Mouse (Mus musculus) forelimb bud, embryonic 11.5 days (tissue): ENCODE results near the gene Fggy.

Experiments
- DNase-seq: peaks from one replicate; pipeline ENCODE4 v3.0.0-alpha.2; 2012; ENCODE audit warnings: low read depth, low spot score

Gene Fggy

DNA sequence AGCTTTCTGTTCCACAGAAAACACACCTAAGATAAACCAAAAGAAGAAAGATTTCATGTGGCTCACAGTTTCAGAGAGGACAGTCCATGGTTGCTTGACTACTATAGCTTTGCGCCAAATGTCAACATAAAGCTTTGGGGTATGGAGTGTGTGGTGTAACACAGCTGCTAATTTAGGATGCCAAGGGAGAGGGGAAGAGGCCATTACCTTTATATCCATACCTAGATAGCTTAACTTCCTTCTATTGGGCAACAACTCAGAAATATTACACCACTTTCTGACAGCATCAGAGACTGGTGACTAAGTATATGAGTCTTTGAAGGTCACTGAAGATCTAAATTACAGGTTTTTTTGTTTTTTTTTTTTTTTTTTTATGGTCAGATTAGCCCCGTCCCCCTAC, 169.1 kb downstream of the Fggy start:
- DNase-seq = no peak

DNA sequence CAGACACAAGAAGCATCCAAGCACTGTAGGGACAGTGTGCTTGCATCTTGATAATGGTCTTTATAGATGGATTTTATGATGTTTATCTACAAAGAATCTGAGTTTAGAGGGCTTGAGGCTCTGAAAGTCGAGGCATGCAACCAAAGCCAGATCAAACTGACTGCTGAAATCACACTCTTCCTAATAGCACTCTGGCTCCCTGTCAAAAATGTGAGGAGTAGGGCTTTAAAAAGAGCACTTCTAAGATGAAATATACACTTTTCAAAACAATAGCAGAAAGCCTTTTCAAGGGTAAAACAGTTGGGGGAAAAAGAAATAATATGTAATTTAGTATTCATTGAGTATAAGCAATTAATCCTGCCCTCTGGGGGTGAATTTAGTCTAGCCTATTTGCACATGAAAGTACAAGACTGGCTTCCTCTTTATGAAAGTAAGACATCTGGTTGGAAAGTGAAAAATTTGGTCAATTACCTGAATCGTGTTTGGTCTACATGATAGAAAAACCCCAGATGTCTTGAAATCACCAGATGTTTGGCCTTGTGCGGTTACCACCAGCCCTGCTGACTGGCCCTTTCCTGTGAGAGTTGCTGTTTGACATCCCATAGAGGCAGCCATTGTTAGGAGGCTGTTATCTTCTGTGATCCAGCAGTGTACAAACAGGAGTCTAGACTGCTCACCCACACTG, 172.0 kb downstream of the Fggy start:
- DNase-seq = no peak

DNA sequence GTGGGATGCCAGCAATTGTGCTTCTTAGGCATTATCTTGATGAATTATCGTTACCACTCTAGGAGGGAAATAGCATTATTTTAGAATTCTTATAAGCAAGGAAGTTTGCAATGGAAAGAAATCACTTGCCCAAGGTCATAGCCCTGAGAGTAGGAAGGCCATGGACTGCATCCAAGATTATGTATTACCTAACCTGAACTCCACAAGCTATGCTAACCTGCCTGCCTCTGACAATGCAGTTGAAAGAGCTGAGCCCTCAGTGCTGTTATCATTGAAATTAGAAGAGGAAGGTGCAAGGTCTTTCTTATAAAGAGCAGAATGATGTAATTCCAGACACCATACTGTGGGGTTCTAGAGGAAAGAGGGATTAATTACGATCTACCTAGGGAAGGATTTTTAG, 173.8 kb downstream of the Fggy start:
- no peak for DNase-seq

DNA sequence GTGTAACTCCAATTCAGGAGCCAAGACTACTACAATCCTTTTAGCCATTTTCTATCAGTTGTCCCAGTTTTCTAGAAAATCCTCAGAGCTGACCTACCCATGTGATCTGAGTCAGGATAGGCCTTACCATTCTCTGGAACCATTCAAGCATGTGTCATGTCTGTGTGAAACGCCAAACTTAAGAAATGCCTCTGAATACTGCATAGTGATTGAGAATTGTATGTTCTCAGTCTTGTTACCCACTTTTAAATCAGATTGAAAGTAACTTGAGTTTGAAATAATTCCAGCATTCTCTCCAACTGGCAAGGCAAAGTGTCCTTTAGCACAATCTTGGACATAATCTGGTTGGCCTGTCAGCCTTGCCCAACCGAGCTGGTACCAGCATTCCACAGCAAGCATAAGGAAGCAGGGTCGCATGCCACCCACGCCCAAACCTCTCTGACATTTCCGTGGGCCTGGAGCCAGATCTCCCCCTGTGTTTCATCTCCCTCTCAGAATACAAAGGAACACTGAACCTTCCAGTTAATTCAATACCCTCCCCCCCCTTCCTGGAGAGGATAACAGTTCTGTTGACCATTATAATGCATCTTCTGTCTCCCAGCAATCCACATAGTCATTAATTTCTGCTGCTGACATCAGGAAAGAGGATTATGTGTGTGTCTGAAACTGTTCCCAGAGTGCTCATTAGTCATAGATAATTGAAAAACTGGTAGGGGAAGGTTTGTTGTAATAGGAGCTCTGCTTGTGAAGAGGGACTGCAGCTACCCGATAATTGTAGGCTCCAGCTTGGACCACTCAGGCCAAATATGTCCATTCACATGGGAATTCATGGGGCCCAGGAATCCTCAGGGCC, 176.3 kb downstream of the Fggy start:
- DNase-seq = no peak

DNA sequence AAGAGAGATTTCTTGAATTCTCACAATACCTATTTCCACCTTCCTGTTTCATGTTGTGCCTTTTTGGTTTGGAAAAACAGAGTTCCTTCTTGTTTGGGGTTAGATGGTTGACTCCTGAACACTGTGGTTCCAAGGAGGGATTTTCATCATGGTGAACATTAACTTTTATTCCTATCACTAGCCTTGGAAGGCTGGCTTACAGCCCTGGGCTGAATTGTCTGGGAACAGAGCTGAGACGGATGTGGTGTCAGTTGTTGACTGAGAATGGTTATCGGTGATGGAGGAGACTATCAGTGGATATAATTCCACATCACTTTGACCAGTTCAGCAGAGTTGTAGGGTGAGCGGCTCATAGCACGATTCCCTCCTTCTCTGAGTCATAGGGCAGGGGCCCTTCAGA, 178.7 kb downstream of the Fggy start:
- DNase-seq = no peak

DNA sequence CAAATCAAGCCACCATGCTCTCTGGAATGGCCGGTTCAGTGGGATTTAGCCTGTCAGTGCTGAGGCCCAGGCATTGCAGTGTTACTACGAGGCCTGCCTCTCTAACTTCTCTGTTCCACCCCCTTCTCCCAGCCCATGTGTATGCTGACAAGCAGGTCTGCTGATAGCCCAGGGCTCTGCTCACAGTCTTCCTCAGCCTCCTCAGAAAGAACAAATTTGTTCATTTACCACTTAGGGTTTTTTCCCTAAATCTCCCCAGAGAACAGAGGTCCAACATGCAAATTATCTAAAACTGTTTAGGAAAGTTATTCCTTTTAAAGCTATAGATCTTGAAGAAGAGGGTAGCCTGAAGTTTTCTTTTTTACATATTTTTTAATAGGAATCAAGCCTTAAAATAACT, 179.4 kb downstream of the Fggy start:
- no peak for DNase-seq

DNA sequence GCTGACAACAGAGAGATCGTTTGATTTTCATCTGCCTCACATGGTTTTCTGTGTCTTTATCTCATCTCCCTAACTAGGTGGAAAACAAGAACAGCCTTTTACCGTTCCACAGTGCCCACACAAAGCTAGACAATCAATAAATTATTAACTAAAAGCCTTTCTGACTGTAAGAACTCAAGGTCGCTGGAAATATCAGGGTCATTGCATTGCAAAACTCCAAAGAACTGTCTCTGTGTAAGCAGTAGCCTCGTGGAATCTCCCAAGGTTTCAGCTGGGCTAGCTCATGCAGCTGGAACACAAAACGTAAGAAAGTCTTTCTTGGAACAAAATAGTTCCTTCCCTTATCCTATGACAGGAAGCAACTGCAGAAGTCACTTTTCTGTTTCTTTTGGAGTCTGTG, 180.9 kb downstream of the Fggy start:
- no peak for DNase-seq

DNA sequence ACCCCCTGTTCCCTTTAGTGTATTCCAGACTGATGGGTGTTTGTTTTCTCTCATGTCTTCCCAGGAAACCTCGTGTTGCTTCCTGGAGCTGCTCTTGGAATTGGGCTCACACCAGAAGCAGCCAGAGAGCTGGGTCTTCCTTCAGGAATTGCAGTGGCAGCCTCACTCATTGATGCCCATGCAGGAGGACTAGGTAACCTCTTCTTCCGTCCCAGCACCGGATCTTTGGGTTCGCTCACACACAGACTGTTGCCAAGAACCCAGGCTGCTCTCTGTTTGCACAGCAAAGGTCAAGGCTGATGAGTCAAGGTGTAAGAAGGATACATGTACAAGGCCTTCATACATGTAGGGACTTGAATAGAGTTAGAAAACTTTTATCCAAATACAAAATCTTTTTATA, 181.4 kb downstream of the Fggy start:
- no peak for DNase-seq

DNA sequence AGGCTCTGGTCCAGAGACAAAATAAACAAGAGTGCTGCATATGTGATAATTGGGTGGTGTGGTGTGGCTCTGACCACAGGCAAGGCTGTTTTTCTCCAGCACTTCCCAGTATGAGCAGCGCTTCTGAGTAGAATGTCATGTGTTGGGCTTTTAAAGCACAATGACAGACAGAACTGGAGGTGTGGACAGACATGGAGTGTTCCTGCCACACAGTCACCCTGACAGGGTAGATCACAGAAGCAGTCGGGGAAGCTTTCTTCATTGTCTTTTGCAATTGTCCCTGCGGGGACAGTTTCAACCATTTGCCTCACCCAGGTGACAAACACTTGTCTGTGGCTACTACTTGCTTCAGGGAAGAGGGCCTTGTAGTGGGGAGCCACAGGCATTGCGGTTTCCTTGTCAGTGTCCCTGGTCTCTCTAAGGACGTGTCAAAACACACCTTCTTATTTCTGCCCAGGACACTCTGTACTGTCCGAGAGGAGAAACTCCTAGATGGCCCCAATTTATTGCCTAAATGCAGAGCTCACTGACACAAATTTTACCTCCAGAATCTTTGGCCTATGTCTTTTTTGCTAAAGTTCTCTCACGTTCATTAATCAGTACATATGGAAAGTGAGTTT, 183.9 kb downstream of the Fggy start:
- DNase-seq = no peak

DNA sequence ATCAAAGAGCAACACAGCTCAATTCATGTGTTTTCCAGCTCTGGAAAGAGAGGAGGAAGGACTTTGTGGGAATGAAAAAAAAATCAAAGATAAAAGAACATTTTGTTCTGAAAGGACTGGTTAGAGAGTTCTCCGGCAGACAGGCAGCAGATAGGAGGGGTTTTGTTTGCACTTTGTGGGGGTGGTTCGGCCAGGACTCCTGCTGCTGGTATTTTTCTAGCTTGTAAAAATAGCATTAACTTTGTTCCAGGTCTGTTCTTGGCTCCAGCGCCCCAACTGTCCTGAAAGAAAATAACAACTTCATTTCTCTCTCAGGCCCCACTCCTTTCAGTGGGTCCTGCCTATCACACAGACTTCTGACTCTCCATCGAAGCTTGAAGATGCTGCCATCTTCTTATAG, 185.7 kb downstream of the Fggy start:
- DNase-seq = no peak

DNA sequence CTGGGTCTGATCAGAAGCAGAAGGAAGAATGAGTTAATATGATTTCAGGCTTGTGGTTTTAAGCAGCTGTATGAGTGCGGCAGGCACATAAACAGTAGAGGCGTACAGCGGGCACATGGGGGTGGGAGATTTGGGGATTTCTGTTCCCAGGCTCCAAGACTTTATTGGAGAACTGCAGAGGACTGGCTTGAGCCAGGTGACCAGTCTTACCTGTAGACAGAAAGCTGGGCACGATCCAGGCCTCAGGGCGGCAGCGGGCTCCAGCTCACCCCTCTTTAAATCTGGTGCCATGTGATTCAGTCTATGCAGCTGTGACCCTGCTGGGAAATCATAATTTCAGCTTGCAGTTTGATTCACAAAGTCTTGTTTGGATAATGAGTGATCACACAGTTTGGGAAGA, 189.6 kb downstream of the Fggy start:
- DNase-seq = no peak

DNA sequence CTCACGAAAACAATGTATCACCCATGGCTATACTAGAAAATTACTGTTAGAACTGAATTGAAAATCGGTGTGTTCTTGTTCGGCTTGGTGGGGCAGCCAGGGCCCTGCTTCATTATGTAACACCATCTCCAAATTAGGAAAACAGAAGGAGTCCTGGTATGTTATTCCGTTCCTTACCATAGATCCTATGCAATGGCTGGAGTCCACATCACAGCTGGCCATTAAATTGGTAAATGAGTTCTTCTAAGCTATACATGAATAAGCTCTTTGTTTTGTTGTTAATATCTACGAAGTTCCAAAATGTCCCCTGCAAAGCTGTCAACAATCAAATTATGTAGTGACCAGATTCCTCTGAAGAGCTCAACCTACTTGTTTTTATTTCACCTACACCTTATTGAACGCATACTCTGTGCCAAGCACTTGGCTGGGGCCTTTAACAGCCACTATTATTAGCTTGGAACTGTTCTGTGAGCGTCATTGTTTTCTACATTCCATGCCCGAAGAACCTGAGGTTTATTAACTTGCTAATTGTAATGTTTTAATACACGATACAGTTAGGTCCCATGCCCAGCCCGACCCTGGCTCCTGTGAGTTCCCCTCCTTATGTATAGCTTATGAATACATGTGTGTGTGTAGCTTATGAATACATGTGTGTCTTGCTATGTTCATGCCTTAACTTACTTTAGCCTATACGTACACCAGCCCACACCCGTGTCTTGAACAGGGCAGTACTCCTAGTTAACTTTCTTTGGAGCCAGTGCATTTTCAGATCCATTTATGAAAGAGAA, 190.3 kb downstream of the Fggy start:
- DNase-seq = peak; percentile 48

DNA sequence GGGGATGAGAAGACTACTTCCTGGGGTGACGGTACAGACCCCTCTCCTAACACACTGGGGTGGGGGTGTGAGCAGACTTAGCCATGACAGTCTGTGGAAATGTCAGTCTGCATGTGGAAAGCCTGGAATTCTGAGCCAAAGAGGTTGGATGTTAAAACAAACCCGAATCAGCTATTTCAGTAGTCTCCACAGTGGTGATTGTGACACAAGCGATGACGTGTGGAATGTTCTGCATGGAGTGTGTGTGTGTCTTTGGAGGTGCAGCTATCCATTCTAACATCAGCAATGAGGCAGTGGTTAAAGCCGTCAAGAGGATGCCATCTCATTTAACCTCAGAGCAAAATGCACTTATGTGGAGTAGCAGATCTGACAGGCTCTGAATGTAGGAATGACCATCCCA, 192.9 kb downstream of the Fggy start:
- no peak for DNase-seq

DNA sequence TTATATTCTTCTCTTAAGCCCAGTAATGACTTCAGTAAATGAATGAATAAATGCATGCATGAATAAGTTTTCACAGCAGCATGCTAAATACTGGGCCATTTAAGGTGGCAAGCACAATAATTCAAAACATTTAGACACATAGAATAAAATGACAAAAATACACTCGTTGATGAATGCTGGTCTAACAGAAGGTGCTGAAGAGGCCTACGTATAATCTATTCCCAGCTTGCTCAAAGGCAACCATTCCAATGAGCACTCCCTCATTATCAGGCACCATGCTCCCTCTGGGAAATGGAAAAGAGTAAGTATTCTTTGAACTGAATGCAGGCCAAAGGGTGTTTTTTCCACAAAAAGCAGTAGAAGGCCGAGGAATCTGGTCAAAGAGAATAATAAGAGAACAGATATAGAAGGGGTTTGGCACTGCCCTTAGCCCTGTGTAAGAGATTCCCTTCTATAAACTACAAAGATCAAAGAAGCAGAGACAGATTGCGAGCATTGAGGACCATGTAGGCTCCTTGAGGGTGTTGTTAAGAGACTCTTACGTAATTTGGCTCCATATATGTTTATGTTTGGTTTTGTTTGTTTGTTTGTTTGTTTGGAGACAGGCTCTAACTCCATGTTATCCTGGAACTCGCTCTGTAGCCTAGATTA, 195.4 kb downstream of the Fggy start:
- no peak for DNase-seq

DNA sequence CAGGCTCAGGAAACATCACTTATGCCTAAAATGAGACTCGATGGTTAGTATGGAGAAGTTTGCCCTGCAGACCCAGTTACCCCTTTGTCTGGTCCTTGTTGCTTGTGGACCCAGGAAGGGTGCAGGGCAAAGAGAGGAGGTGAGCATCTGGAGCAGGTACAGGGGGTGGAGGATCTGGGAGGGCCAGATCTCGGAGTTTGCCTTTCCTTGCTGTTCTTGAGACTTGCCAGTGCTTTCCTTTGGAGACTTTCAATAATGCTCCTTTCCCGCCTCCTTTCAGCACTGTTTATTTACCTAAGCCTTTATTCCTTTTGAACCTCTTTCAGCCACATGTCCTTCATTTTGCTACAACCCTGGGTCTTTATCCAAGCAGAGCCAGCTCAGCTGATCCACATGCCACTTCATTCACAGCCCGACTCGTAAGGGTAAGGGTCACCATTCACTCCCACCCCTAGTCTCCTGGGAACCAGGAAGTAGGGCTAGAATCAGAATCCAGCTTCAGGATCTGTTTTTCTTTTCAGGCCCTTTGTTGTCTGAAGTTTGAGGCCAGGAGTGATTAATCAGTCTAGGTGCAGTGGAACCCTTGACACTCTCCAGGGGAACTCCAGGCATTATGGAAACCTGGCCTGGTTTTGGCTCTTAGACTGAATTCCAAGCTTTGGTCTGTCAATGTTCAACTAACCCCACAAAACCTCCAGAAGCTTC, 201.9 kb downstream of the Fggy start:
- peak; percentile 62 for DNase-seq

DNA sequence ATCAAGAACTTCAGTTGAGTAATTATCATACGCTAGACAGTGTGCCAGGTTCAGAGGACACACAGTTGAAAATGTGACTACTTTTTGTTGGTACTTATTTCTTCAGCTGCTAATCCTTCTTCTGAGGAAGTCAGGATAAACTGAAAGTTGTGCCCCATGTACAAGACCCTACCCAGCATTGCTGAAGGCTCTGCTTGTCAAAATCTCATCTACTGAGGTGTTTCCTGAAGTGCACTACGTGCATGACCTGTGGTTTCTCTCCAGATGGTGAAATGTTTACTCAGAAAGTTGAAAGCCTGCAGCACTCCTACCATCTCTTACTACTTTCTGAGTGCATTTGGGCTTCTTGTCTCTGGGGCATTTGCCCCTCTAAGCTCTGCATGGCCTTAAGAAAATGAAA, 208.1 kb downstream of the Fggy start:
- DNase-seq = no peak

DNA sequence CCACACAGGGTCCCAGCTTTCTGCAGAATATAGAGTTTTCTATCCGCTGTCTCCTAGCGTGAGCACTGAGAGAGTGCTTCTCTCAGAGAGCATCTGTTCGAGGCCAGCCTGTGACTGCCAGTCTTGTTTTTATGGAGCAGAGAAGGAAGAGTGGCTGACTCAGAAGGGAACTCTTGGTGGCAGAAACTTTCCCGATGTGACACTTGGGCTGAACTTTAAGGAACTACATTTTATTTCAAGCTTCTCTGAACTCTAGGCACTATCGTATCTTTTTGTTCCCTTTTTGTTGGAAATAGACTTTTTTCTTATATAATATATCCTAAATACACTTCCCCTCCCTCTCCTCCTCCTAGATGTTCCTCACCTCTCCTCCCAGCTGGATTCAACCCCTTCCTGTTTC, 213.2 kb downstream of the Fggy start:
- no peak for DNase-seq

DNA sequence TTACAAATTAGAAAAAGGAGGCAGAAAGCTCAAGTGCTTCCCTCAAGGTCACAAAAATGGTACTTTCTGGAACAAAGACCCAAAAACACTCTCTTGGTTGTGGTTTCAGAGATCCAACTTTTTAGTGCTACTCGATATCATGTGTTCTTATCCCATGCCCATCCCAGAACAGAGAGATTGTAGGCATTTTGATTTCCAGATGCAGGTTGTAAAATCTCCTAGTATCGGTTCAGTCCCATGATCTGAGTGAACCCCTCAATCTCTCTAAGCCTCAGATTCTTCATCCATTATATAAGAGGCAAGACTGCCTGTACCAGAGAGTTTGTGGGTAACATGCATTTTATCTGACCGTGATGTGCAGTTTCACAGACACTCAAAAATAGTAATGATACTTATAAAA, 214.2 kb downstream of the Fggy start:
- no peak for DNase-seq

DNA sequence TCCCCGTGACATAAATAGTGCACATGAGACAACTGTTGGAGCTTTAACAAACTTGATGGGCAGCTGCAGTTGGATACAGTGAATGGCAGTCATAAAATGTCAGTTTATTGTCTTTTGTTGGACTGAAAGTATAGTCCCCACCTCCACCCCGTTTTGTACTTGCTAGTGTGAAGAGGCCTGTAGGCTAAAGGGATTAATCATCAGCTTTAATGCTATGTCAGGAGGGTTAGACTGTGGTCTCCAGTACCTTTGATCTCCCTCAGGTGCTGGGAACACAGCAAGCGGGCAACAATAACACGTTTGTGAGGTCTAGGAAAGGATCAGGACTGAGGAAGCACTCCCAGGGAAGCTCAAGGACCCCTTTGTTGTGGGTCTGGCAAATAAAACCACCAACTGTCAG, 214.6 kb downstream of the Fggy start:
- DNase-seq = peak; percentile 42

DNA sequence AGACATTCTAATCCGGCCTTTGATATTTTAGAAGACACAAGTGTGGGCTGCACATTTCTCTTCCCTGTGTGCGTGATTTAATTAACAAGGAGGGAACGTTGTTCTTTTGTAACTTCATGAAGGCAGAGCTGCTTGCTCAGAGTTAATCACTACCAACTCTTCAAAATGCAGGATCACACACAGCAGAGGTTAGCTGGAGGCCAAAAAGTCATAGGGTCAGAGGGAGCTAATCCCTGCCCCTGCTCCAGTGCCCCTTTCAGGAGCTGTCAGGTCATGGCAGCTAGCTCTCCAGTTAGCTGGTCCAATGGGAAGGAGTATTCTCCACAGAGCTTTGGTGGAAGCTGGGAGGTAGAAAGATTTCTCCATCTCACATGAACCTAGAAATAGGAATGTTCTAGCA, 215.4 kb downstream of the Fggy start:
- no peak for DNase-seq

DNA sequence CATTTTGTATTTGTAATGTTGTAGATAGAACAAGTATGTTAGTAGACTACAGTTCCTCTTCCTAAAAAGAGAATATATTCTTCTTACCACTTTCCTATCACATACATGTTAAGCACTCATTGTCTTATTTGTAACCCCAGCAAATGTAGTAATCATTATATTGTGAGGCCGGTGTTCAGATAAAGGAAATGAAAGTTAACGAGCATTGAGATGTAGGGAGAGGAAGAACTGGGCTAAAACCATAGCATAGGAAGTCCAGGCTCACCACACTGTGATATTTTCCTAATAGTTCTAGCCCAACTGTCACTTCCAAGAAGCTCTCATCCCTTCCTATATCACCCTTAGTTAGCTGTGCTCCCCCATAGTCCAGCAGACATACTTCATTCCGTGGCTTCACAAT, 218.3 kb downstream of the Fggy start:
- no peak for DNase-seq
